Mouse (Mus musculus) C2C12 (cell line): ENCODE data around the gene Mbnl1.

ENCODE experiments used
- CEBPB ChIP-seq: IDR thresholded peaks from one replicate; pipeline ENCODE4 v1.6.1; 2011; ENCODE audit warnings: low read depth, mild to moderate bottlenecking, control low read depth, moderate library complexity
- CTCF ChIP-seq: IDR thresholded peaks from one replicate; pipeline ENCODE4 v1.5.1; 2011; ENCODE audit not compliant: control insufficient read depth, insufficient read depth, insufficient read length
- FOSL1 ChIP-seq: IDR thresholded peaks from one replicate; pipeline ENCODE4 v1.8.0; 2011; ENCODE audit warnings: mild to moderate bottlenecking, low read length; ENCODE audit not compliant: poor library complexity, insufficient read depth, severe bottlenecking
- MAX ChIP-seq: IDR thresholded peaks from one replicate; pipeline ENCODE4 v1.6.1; 2011; ENCODE audit warnings: mild to moderate bottlenecking, control low read depth
- MYOD1 ChIP-seq: IDR thresholded peaks from one replicate; pipeline ENCODE4 v1.6.1; 2011; ENCODE audit warnings: low read depth; ENCODE audit not compliant: control insufficient read depth, insufficient read length
- MYOG ChIP-seq: IDR thresholded peaks from one replicate; pipeline ENCODE4 v1.6.1; 2011; ENCODE audit not compliant: control insufficient read depth, insufficient read length; ENCODE audit errors: extremely low read depth
- USF1 ChIP-seq: IDR thresholded peaks from one replicate; pipeline ENCODE4 v1.6.1; 2011; ENCODE audit warnings: low read depth, mild to moderate bottlenecking, control low read depth, moderate library complexity

- TF ChIP-seq CTCF (no peak), MAX (no peak), FOSL1 (no peak), CEBPB (no peak), USF1 (no peak), MYOD1 (no peak), MYOG (no peak)
These were observed 84.0 kb downstream of the Mbnl1 start for GRCm38 (mm10) chr3:60556596-60556995.
